Mouse (Mus musculus) ES-E14 (cell line): ENCODE measurements around the gene Tex21. TPM values are rescaled to one million over a fixed set of nuclear protein-coding genes. Genes with fewer than 3 reads are reported as not detected.
A peak's percentile ranks its signal among the peaks of the same experiment; 100 is the strongest.
"Not testable (repeated sequence)": the region's sequence is repeated elsewhere in the genome, so short reads cannot be mapped to it uniquely, and the experiment has no call there.

Experiments used
- DNase-seq: peaks from one replicate; pipeline ENCODE4 v3.0.0-alpha.2; 2013; ENCODE audit warnings: low read depth, low spot score
- H3K27ac ChIP-seq: 2 replicates; pipeline ENCODE4 v1.5.1; 2012; ENCODE audit warnings: low read depth, mild to moderate bottlenecking, low read length, moderate library complexity, mixed read lengths; ENCODE audit not compliant: poor library complexity, insufficient read depth, severe bottlenecking
- H3K36me3 ChIP-seq: 2 replicates; pipeline ENCODE4 v1.6.1; 2012; ENCODE audit warnings: mild to moderate bottlenecking, low read length, moderate library complexity, mixed read lengths; ENCODE audit not compliant: control insufficient read depth, poor library complexity, insufficient read depth, severe bottlenecking
- H3K4me1 ChIP-seq, 2 experiments: fragments of 150-350 bp in 1 of 2; sonication (generic) in 1 of 2; 2 replicates each; pipeline ENCODE4 v1.6.1; 2012; ENCODE audit warnings: low read length in 2 of 2, mild to moderate bottlenecking in 1 of 2, mixed read lengths in 1 of 2; ENCODE audit not compliant: control insufficient read depth in 2 of 2, insufficient read depth in 2 of 2, poor library complexity in 1 of 2
- H3K4me3 ChIP-seq, 2 experiments: fragments of 150-350 bp in 1 of 2; sonication (generic) in 1 of 2; 2 replicates each; pipeline ENCODE4 v1.5.1; 2012; ENCODE audit warnings: low read length in 2 of 2, low read depth in 1 of 2, mild to moderate bottlenecking in 1 of 2, mixed read lengths in 1 of 2; ENCODE audit not compliant: insufficient read depth in 1 of 2, poor library complexity in 1 of 2, severe bottlenecking in 1 of 2
- H3K9ac ChIP-seq: 2 replicates; pipeline ENCODE4 v1.6.1; 2012; ENCODE audit warnings: low read depth, mild to moderate bottlenecking, low read length, mixed read lengths; ENCODE audit not compliant: poor library complexity, insufficient read depth, severe bottlenecking
- H3K9me3 ChIP-seq: fragments of 150-350 bp; sonication (generic); 2 replicates; pipeline ENCODE4 v1.6.1; 2012; ENCODE audit warnings: low read depth, mild to moderate bottlenecking, low read length; ENCODE audit not compliant: control insufficient read depth, insufficient read depth
- CHD2 ChIP-seq: IDR thresholded peaks from 2 replicates; pipeline ENCODE4 v1.6.1; 2014; ENCODE audit warnings: mild to moderate bottlenecking, low read depth, low read length, inconsistent platforms
- HCFC1 ChIP-seq: IDR thresholded peaks from 2 replicates; pipeline ENCODE4 v1.6.1; 2012; ENCODE audit warnings: low read length, inconsistent platforms, borderline replicate concordance; ENCODE audit not compliant: insufficient read depth
- MAFK ChIP-seq: IDR thresholded peaks from 2 replicates; pipeline ENCODE4 v1.6.1; 2014; ENCODE audit warnings: mild to moderate bottlenecking, low read depth, low read length, inconsistent platforms; ENCODE audit not compliant: insufficient read depth
- ZC3H11A ChIP-seq: IDR thresholded peaks from 2 replicates; pipeline ENCODE4 v1.6.1; 2012; ENCODE audit warnings: low read depth, mild to moderate bottlenecking, inconsistent platforms, low read length, borderline replicate concordance
- ZNF384 ChIP-seq: IDR thresholded peaks from 2 replicates; pipeline ENCODE4 v1.6.1; 2012; ENCODE audit warnings: low read depth, low read length, inconsistent platforms
- in situ Hi-C, 2 experiments: fragments of 600-800 bp; cut with MboI; formaldehyde crosslinking; loops; one replicate each; pipeline ENCODE4 v1.15.1; 2025; ENCODE audit warnings: low sequenced_read_pairs in 2 of 2, inconsistent platforms in 1 of 2; ENCODE audit not compliant: unreplicated experiment in 2 of 2
- total RNA-seq: library from RNA; depleted of rRNA; stranded (reverse); fragments of 300-350 nt; gene quantifications from 2 replicates; pipeline ENCODE4 v1.2.3, GENCODE M21; 2012

Tex21 gene
- total RNA-seq, 1 experiment: 2.0 TPM

- peak overlapping the region; percentile 97; the same call in 1 of the 2 replicates for H3K27ac ChIP-seq
- H3K9ac ChIP-seq: peak overlapping the region; percentile 65; the same call in 1 of the 2 replicates
- in situ Hi-C loops: no loop called here
- no peaks in the 10 kb centered on the region for H3K9me3 ChIP-seq
- H3K4me1 ChIP-seq: peaks cover 2 to 18% of the 10 kb centered on the region in 2 experiments; a peak in 1 of 4 replicates
- H3K36me3 ChIP-seq: peaks cover 20% of the 10 kb centered on the region
- TF ChIP-seq HCFC1: no peak
- peak; percentile 91 for TF ChIP-seq MAFK
- no peak overlapping the region for H3K4me3 ChIP-seq
- no peak for DNase-seq
These were observed 15.9 kb downstream of the Tex21 start for GRCm38 (mm10) chr12:76230644-76231043.

GRCm38 (mm10) chr12:76222104-76222503, 24.4 kb downstream of the Tex21 start:
- in situ Hi-C loops, H3K4me3 ChIP-seq: not testable (repeated sequence)

GRCm38 (mm10) chr12:76216716-76217115, 29.8 kb downstream of the Tex21 start:
- Histone ChIP-seq H3K9ac (peak overlapping the region; percentile 85), H3K4me1 (peaks cover 5 to 11% of the 10 kb centered on the region in 2 experiments), H3K27ac (peak overlapping the region; percentile 91), H3K4me3 (peak overlapping the region; percentile 77 to 82), H3K9me3 (no peaks in the 10 kb centered on the region), H3K36me3 (no peaks in the 10 kb centered on the region)
- TF ChIP-seq HCFC1: no peak
- no peak for TF ChIP-seq MAFK
- no peak for TF ChIP-seq ZNF384
- TF ChIP-seq ZC3H11A: no peak
- no peak for TF ChIP-seq CHD2
- in situ Hi-C loops: no loop called here
- DNase-seq: peak; percentile 85

More at GRCm38 (mm10) chr12:76222104-76222503, 24.4 kb downstream of the Tex21 start:
- not testable (repeated sequence) for DNase-seq, H3K4me1 ChIP-seq, H3K27ac ChIP-seq, H3K36me3 ChIP-seq, H3K9me3 ChIP-seq
- H3K9ac ChIP-seq: peak overlapping the region; percentile 62; the same call in 1 of the 2 replicates

GRCm38 (mm10) chr12:76215121-76215520, 31.4 kb downstream of the Tex21 start:
- Histone ChIP-seq H3K9me3 (no peaks in the 10 kb centered on the region), H3K27ac (peak overlapping the region; percentile 91; the same call in 1 of the 2 replicates), H3K36me3 (no peaks in the 10 kb centered on the region), H3K4me1 (peaks cover 7 to 9% of the 10 kb centered on the region in 2 experiments), H3K9ac (peak overlapping the region; percentile 48; the same call in 1 of the 2 replicates), H3K4me3 (peak overlapping the region; percentile 32 to 77; a peak in 3 of 4 replicates)
- no peak for DNase-seq
- TF ChIP-seq CHD2: peak; percentile 52
- TF ChIP-seq HCFC1: no peak
- in situ Hi-C loops: no loop called here

GRCm38 (mm10) chr12:76209429-76209974, 37.0 kb downstream of the Tex21 start:
- in situ Hi-C loops: no loop called here
- Histone ChIP-seq H3K4me3 (no peak overlapping the region), H3K27ac (no peak overlapping the region), H3K9me3 (no peaks in the 10 kb centered on the region), H3K4me1 (peaks cover 2 to 9% of the 10 kb centered on the region in 2 experiments; a peak in 2 of 4 replicates), H3K36me3 (no peaks in the 10 kb centered on the region), H3K9ac (no peak overlapping the region)
- TF ChIP-seq MAFK (no peak), HCFC1 (no peak), ZC3H11A (no peak), ZNF384 (no peak), CHD2 (no peak)
- no peak for DNase-seq
